Comparison of ENCODE assay signal across 12 mouse cellular contexts in genomic region chr12:53338349-53338948, GRCm38 (mm10).
DNase-seq lines count a peak whose midpoint lies in the region; ATAC-seq and TF ChIP-seq lines count a peak whose summit lies in the region.
"Had no signal": no experiment of that assay in that cellular context is flagged by ENCODE, and none has a peak within 500 bp of the region (broad histone marks: within the 10 kb centered on the region; RNA-seq: fewer than 3 reads in every experiment).

No protein-coding gene starts in this region.

- no peaks in the 10 kb centered on the region for H3K36me3 ChIP-seq in liver, embryonic 16.5 days (ENCODE audit: control insufficient read depth, insufficient read depth)
- H3K36me3 ChIP-seq in liver, postnatal 0 days (replicated peaks; ENCODE audit: insufficient read depth, low read length) = no peaks in the 10 kb centered on the region
- H3K36me3 ChIP-seq in embryonic facial prominence, embryonic 14.5 days (ENCODE audit: control insufficient read depth, insufficient read depth, low read length) = no peaks in the 10 kb centered on the region
- H3K36me3 ChIP-seq in hindbrain, postnatal 0 days (ENCODE audit: insufficient read depth, low read length) = no peaks in the 10 kb centered on the region
- H3K36me3 ChIP-seq: stomach, embryonic 15.5 days had no signal

- H3K9ac ChIP-seq in liver, embryonic 16.5 days (ENCODE audit: low read depth, low read length) = no peak overlapping the region
- H3K9ac ChIP-seq in liver, postnatal 0 days (replicated peaks) = no peak overlapping the region
- no peak overlapping the region for H3K9ac ChIP-seq in embryonic facial prominence, embryonic 14.5 days (ENCODE audit: low read depth, low read length)
- H3K9ac ChIP-seq in hindbrain, postnatal 0 days (replicated peaks; ENCODE audit: low read length) = no peak overlapping the region
- H3K9ac ChIP-seq: lung, embryonic 14.5 days; stomach, embryonic 15.5 days had no signal

- TF ChIP-seq CTCF in liver, postnatal 0 days (IDR thresholded peaks at IDR 0.05; ENCODE audit: low read depth) = no peak
- no peak for TF ChIP-seq CTCF in hindbrain, postnatal 0 days (IDR thresholded peaks at IDR 0.05; ENCODE audit: low read depth)

- 66% methylated on average over 14 of the region's 14 CpGs for WGBS in liver, embryonic 16.5 days (ENCODE audit: insufficient replicate concordance)
- WGBS in liver, postnatal 0 days (ENCODE audit: insufficient replicate concordance) = 70% methylated on average over 14 of the region's 14 CpGs
- WGBS in embryonic facial prominence, embryonic 14.5 days = 38% methylated on average over 14 of the region's 14 CpGs
- WGBS in hindbrain, postnatal 0 days = 26% methylated on average over 14 of the region's 14 CpGs

- H3K4me2 ChIP-seq in liver, embryonic 16.5 days (ENCODE audit: low read depth, low read length) = no peak overlapping the region
- H3K4me2 ChIP-seq in liver, postnatal 0 days (ENCODE audit: low read depth, low read length) = no peak overlapping the region
- H3K4me2 ChIP-seq in embryonic facial prominence, embryonic 14.5 days (ENCODE audit: low read depth, low read length) = no peak overlapping the region
- H3K4me2 ChIP-seq in hindbrain, postnatal 0 days (ENCODE audit: low read depth, low read length) = no peak overlapping the region
- H3K4me2 ChIP-seq: lung, embryonic 14.5 days; stomach, embryonic 15.5 days had no signal

- no peaks in the 10 kb centered on the region for H3K9me3 ChIP-seq in liver, embryonic 16.5 days (replicated peaks; ENCODE audit: control insufficient read depth, low read length)
- no peaks in the 10 kb centered on the region for H3K9me3 ChIP-seq in liver, postnatal 0 days (ENCODE audit: low read length)
- no peaks in the 10 kb centered on the region for H3K9me3 ChIP-seq in embryonic facial prominence, embryonic 14.5 days (ENCODE audit: control insufficient read depth, low read length)
- H3K9me3 ChIP-seq in hindbrain, postnatal 0 days (ENCODE audit: low read length) = no peaks in the 10 kb centered on the region
- H3K9me3 ChIP-seq: stomach, embryonic 15.5 days had no signal

- no peak overlapping the region for H3K4me3 ChIP-seq in liver, embryonic 16.5 days (ENCODE audit: low read depth, low read length)
- H3K4me3 ChIP-seq in liver, postnatal 0 days (ENCODE audit: low read depth, low read length) = no peak overlapping the region
- no peak overlapping the region for H3K4me3 ChIP-seq in embryonic facial prominence, embryonic 14.5 days (ENCODE audit: low read depth, low read length)
- no peak overlapping the region for H3K4me3 ChIP-seq in hindbrain, postnatal 0 days (ENCODE audit: low read length)
- H3K4me3 ChIP-seq: stomach, embryonic 15.5 days had no signal

- no peak for TF ChIP-seq EP300 in liver, postnatal 0 days (IDR thresholded peaks at IDR 0.05; ENCODE audit: low read depth)

- H3K27me3 ChIP-seq in liver, embryonic 16.5 days (ENCODE audit: control insufficient read depth, insufficient read depth, low read depth, low read length) = no peaks in the 10 kb centered on the region
- H3K27me3 ChIP-seq in liver, postnatal 0 days (ENCODE audit: insufficient read depth, low read length) = no peaks in the 10 kb centered on the region
- no peaks in the 10 kb centered on the region for H3K27me3 ChIP-seq in embryonic facial prominence, embryonic 14.5 days (replicated peaks; ENCODE audit: control insufficient read depth, insufficient read depth, low read length)
- H3K27me3 ChIP-seq in hindbrain, postnatal 0 days (ENCODE audit: insufficient read depth, low read length) = no peaks in the 10 kb centered on the region
- H3K27me3 ChIP-seq: stomach, embryonic 15.5 days had no signal

- ATAC-seq in liver, embryonic 16.5 days (ENCODE audit: low read depth) = 0 out of 2 replicates have a peak, but pooled peaks have one; percentile 16
- ATAC-seq in liver, postnatal 0 days = no peak
- ATAC-seq in embryonic facial prominence, embryonic 14.5 days (ENCODE audit: low read depth) = no peak
- ATAC-seq in hindbrain, postnatal 0 days = no peak

- H3K27ac ChIP-seq in liver, embryonic 16.5 days (ENCODE audit: low read length) = no peak overlapping the region
- no peak overlapping the region for H3K27ac ChIP-seq in liver, postnatal 0 days (ENCODE audit: low read depth)
- no peak overlapping the region for H3K27ac ChIP-seq in embryonic facial prominence, embryonic 14.5 days (replicated peaks; ENCODE audit: low read depth, low read length)
- no peak overlapping the region for H3K27ac ChIP-seq in hindbrain, postnatal 0 days
- H3K27ac ChIP-seq: stomach, embryonic 15.5 days had no signal

- intact Hi-C loops in left cerebral cortex, postnatal 14 days (cut with DNase I) = no loop called here

- no peaks in the 10 kb centered on the region for H3K4me1 ChIP-seq in liver, embryonic 16.5 days (ENCODE audit: control insufficient read depth, low read depth, low read length)
- H3K4me1 ChIP-seq in liver, postnatal 0 days (ENCODE audit: insufficient read depth) = no peaks in the 10 kb centered on the region
- H3K4me1 ChIP-seq in embryonic facial prominence, embryonic 14.5 days (ENCODE audit: control insufficient read depth, insufficient read depth, low read length) = 0 out of 2 replicates have a peak, but pooled peaks cover 4% of the 10 kb centered on the region
- H3K4me1 ChIP-seq in hindbrain, postnatal 0 days (ENCODE audit: insufficient read depth, low read length) = peaks cover 10% of the 10 kb centered on the region
- H3K4me1 ChIP-seq: stomach, embryonic 15.5 days had no signal

- DNase-seq in liver, postnatal 0 days = no peak
- DNase-seq in embryonic facial prominence, embryonic 14.5 days (ENCODE audit: low spot score) = peak; percentile 17
- DNase-seq in hindbrain, postnatal 0 days (ENCODE audit: low spot score) = peak; percentile 20
- DNase-seq in retina, embryonic 14.5 days (ENCODE audit: low spot score) = peak; percentile 70
- DNase-seq in lung, adult 18-20 months = no peak
- DNase-seq in left cerebral cortex, postnatal 14 days (ENCODE audit: low spot score in 2 of 2) = no peak
- DNase-seq: cerebellum, adult 9-10 months; gastrocnemius, postnatal 25 days; left cerebral cortex, postnatal 4 days; lung, embryonic 14.5 days had no signal

Comparison
In these comparisons a context has a peak if more than half of its experiments do, and no peak if none do; other contexts are left out.
1. DNase-seq: peak in embryonic facial prominence, embryonic 14.5 days (single experiment), hindbrain, postnatal 0 days (single experiment) and retina, embryonic 14.5 days (single experiment); none in liver, postnatal 0 days (single experiment), lung, adult 18-20 months (0 of 2) and left cerebral cortex, postnatal 14 days (0 of 2).